Mouse (Mus musculus) CH12.LX (cell line): Measurements from ENCODE around the gene Fuk. TPM values are rescaled to one million over a fixed set of nuclear protein-coding genes. Genes with fewer than 3 reads are reported as not detected.
"Not testable (repeated sequence)": the region's sequence is repeated elsewhere in the genome, so short reads cannot be mapped to it uniquely, and the experiment has no call there.

Experiments
- DNase-seq: peaks from one replicate; pipeline ENCODE4 v3.0.0-alpha.2; 2013; ENCODE audit errors: extremely low read depth
- H3K27ac ChIP-seq: 2 replicates; pipeline ENCODE4 v1.5.1; 2012; ENCODE audit warnings: low read depth, mild to moderate bottlenecking, control low read depth, moderate library complexity; ENCODE audit not compliant: insufficient read depth
- H3K27me3 ChIP-seq: replicated peaks from 2 replicates; pipeline ENCODE3; 2012; ENCODE audit warnings: inconsistent platforms
- H3K36me3 ChIP-seq, 2 experiments: replicated peaks in 1 of 2; 2 replicates each; pipeline versions ENCODE3 to v1.6.1; 2012; ENCODE audit warnings: inconsistent platforms in 1 of 2, low read length in 1 of 2, mild to moderate bottlenecking in 1 of 2, mixed read lengths in 1 of 2, moderate library complexity in 1 of 2; ENCODE audit not compliant: control insufficient read depth in 1 of 2, insufficient read depth in 1 of 2
- H3K4me1 ChIP-seq, 2 experiments: 2 replicates each; pipeline ENCODE4 v1.6.1; 2012; ENCODE audit warnings: inconsistent platforms in 1 of 2, moderate library complexity in 1 of 2; ENCODE audit not compliant: insufficient read depth in 2 of 2, control insufficient read depth in 1 of 2
- H3K4me2 ChIP-seq: 2 replicates; pipeline ENCODE4 v1.6.1; 2012; ENCODE audit warnings: low read depth, mild to moderate bottlenecking, control low read depth; ENCODE audit not compliant: poor library complexity, insufficient read depth, severe bottlenecking
- H3K4me3 ChIP-seq, 3 experiments: fragments of 150-350 bp in 1 of 3; sonication (generic) in 1 of 3; replicated peaks in 1 of 3; 2 replicates each; pipeline versions ENCODE3 to v1.5.1; 2011 to 2012; ENCODE audit warnings: low read depth in 2 of 3, low read length in 2 of 3, mild to moderate bottlenecking in 2 of 3, moderate library complexity in 2 of 3, control low read depth in 1 of 3, improper control_type of control experiment in 1 of 3, inconsistent platforms in 1 of 3, mixed read lengths in 1 of 3; ENCODE audit not compliant: poor library complexity in 1 of 3
- H3K79me2 ChIP-seq: replicated peaks from 2 replicates; pipeline ENCODE4 v1.6.1; 2012; ENCODE audit warnings: mild to moderate bottlenecking, moderate library complexity; ENCODE audit not compliant: control insufficient read depth, poor library complexity, insufficient read depth, severe bottlenecking; ENCODE audit errors: extremely low read depth
- H3K9ac ChIP-seq: 2 replicates; pipeline ENCODE4 v1.6.1; 2012; ENCODE audit warnings: low read depth, mild to moderate bottlenecking, control low read depth, moderate library complexity; ENCODE audit not compliant: insufficient read depth
- H3K9me3 ChIP-seq: replicated peaks from 2 replicates; pipeline ENCODE3; 2012; ENCODE audit warnings: low read length, inconsistent platforms, mixed read lengths
- BHLHE40 ChIP-seq: IDR thresholded peaks from 2 replicates; pipeline ENCODE4 v1.6.1; 2011; ENCODE audit warnings: mild to moderate bottlenecking, low read depth, low read length, improper control_type of control experiment
- CHD1 ChIP-seq: IDR thresholded peaks from 2 replicates; pipeline ENCODE4 v1.6.1; 2012; ENCODE audit warnings: low read depth, low read length, improper control_type of control experiment, inconsistent platforms
- CHD2 ChIP-seq: IDR thresholded peaks from 2 replicates; pipeline ENCODE4 v1.6.1; 2011; ENCODE audit warnings: low read length, improper control_type of control experiment
- CTCF ChIP-seq, 2 experiments: IDR thresholded peaks in 1 of 2; conservative IDR thresholded peaks in 1 of 2; 2 replicates each; pipeline ENCODE4 v1.5.1; 2011 to 2012; ENCODE audit warnings: low read depth in 2 of 2, low read length in 2 of 2, improper control_type of control experiment in 1 of 2, inconsistent platforms in 1 of 2, mild to moderate bottlenecking in 1 of 2, moderate library complexity in 1 of 2
- E2F4 ChIP-seq: IDR thresholded peaks from 2 replicates; pipeline ENCODE4 v1.6.1; 2011; ENCODE audit warnings: low read depth, low read length, improper control_type of control experiment; ENCODE audit not compliant: insufficient replicate concordance
- EP300 ChIP-seq: IDR thresholded peaks from 2 replicates; pipeline ENCODE4 v1.6.1; 2011; ENCODE audit warnings: low read length, improper control_type of control experiment
- ETS1 ChIP-seq: conservative IDR thresholded peaks from 2 replicates; pipeline ENCODE4 v1.6.1; 2012; ENCODE audit warnings: low read depth, mild to moderate bottlenecking, inconsistent platforms, low read length, improper control_type of control experiment, moderate library complexity
- GABPA ChIP-seq: IDR thresholded peaks from 2 replicates; pipeline ENCODE4 v1.6.1; 2012; ENCODE audit warnings: low read depth, low read length, improper control_type of control experiment, inconsistent platforms; ENCODE audit not compliant: insufficient replicate concordance
- HCFC1 ChIP-seq: IDR thresholded peaks from 2 replicates; pipeline ENCODE4 v1.6.1; 2012; ENCODE audit warnings: low read depth, mild to moderate bottlenecking, inconsistent platforms, low read length, improper control_type of control experiment
- IRF4 ChIP-seq: IDR thresholded peaks from 2 replicates; pipeline ENCODE4 v1.6.1; 2014; ENCODE audit warnings: low read depth, mild to moderate bottlenecking, inconsistent platforms, low read length, improper control_type of control experiment
- JUN ChIP-seq: IDR thresholded peaks from 2 replicates; pipeline ENCODE4 v1.6.1; 2011; ENCODE audit warnings: low read depth, mild to moderate bottlenecking, low read length, improper control_type of control experiment, moderate library complexity; ENCODE audit not compliant: insufficient read depth
- KAT2A ChIP-seq: IDR thresholded peaks from 2 replicates; pipeline ENCODE4 v1.6.1; 2012; ENCODE audit warnings: low read length, improper control_type of control experiment, inconsistent platforms; ENCODE audit not compliant: insufficient replicate concordance
- MAFK ChIP-seq: IDR thresholded peaks from 2 replicates; pipeline ENCODE4 v1.6.1; 2011; ENCODE audit warnings: low read length, improper control_type of control experiment; ENCODE audit not compliant: insufficient replicate concordance
- MAX ChIP-seq: IDR thresholded peaks from 2 replicates; pipeline ENCODE4 v1.6.1; 2011; ENCODE audit warnings: low read length, improper control_type of control experiment
- MAZ ChIP-seq: IDR thresholded peaks from 2 replicates; pipeline ENCODE4 v1.6.1; 2012; ENCODE audit warnings: low read depth, mild to moderate bottlenecking, inconsistent platforms, low read length, improper control_type of control experiment, moderate library complexity
- MEF2A ChIP-seq: IDR thresholded peaks from 2 replicates; pipeline ENCODE4 v1.6.1; 2014; ENCODE audit warnings: low read depth, mild to moderate bottlenecking, inconsistent platforms, low read length, improper control_type of control experiment, borderline replicate concordance
- MXI1 ChIP-seq: IDR thresholded peaks from 2 replicates; pipeline ENCODE4 v1.6.1; 2011; ENCODE audit warnings: mild to moderate bottlenecking, low read depth, low read length, improper control_type of control experiment
- MYC ChIP-seq: IDR thresholded peaks from 2 replicates; pipeline ENCODE4 v1.6.1; 2011; ENCODE audit warnings: low read depth, mild to moderate bottlenecking, improper control_type of control experiment, low read length
- NELFE ChIP-seq: IDR thresholded peaks from 2 replicates; pipeline ENCODE4 v1.6.1; 2011; ENCODE audit warnings: low read depth, low read length, improper control_type of control experiment
- NRF1 ChIP-seq: IDR thresholded peaks from 2 replicates; pipeline ENCODE4 v1.6.1; 2014; ENCODE audit warnings: low read depth, mild to moderate bottlenecking, inconsistent platforms, low read length, improper control_type of control experiment, moderate library complexity
- POLR2A ChIP-seq: IDR thresholded peaks from 2 replicates; pipeline ENCODE4 v1.6.1; 2011; ENCODE audit warnings: low read depth, mild to moderate bottlenecking, improper control_type of control experiment, low read length
- POLR2AphosphoS2 ChIP-seq: IDR thresholded peaks from 2 replicates; pipeline ENCODE4 v1.6.1; 2011; ENCODE audit warnings: low read depth, low read length, improper control_type of control experiment
- RAD21 ChIP-seq: IDR thresholded peaks from 2 replicates; pipeline ENCODE4 v1.6.1; 2011; ENCODE audit warnings: low read depth, mild to moderate bottlenecking, low read length, improper control_type of control experiment, moderate library complexity
- RCOR1 ChIP-seq: conservative IDR thresholded peaks from 2 replicates; pipeline ENCODE4 v1.6.1; 2012; ENCODE audit warnings: low read depth, mild to moderate bottlenecking, inconsistent platforms, low read length, improper control_type of control experiment
- SIN3A ChIP-seq: IDR thresholded peaks from 2 replicates; pipeline ENCODE4 v1.6.1; 2012; ENCODE audit warnings: low read length, improper control_type of control experiment, inconsistent platforms
- TBP ChIP-seq: conservative IDR thresholded peaks from 2 replicates; pipeline ENCODE4 v1.6.1; 2011; ENCODE audit warnings: low read depth, low read length, improper control_type of control experiment
- TCF12 ChIP-seq: IDR thresholded peaks from 2 replicates; pipeline ENCODE4 v1.6.1; 2014; ENCODE audit warnings: low read depth, mild to moderate bottlenecking, inconsistent platforms, low read length, improper control_type of control experiment
- USF1 ChIP-seq: IDR thresholded peaks from 2 replicates; pipeline ENCODE4 v1.6.1; 2014; ENCODE audit warnings: low read depth, mild to moderate bottlenecking, inconsistent platforms, low read length, improper control_type of control experiment
- ZC3H11A ChIP-seq: IDR thresholded peaks from 2 replicates; pipeline ENCODE4 v1.6.1; 2012; ENCODE audit warnings: low read depth, mild to moderate bottlenecking, inconsistent platforms, low read length, improper control_type of control experiment
- ZNF384 ChIP-seq: IDR thresholded peaks from 2 replicates; pipeline ENCODE4 v1.6.1; 2012; ENCODE audit warnings: low read depth, low read length, improper control_type of control experiment, inconsistent platforms
- dilution Hi-C: fragments of 300-500 bp; cut with MboI; formaldehyde crosslinking; loops from 2 replicates; pipeline ENCODE4 v1.14.3; 2020; ENCODE audit warnings: low sequenced_read_pairs; ENCODE audit not compliant: extremely low pct_unique_long_range_greater_than_20kb, extremely low pct_ligation_motif_present
- in situ Hi-C: fragments of 300-500 bp; cut with MboI; formaldehyde crosslinking; loops from 3 replicates; pipeline ENCODE4 v1.14.3; 2019; ENCODE audit warnings: low sequenced_read_pairs, low pct_ligation_motif_present, low pct_unique_long_range_greater_than_20kb, mixed read lengths
- polyA plus RNA-seq: library from polyadenylated mRNA; unstranded; fragments of >175 nt; gene quantifications from 2 replicates; pipeline ENCODE4 v1.2.1, GENCODE M21; 2012; ENCODE audit warnings: low read depth; ENCODE audit not compliant: insufficient read length
- total RNA-seq, 2 experiments: library from RNA; depleted of rRNA; stranded (reverse); fragments of 300-350 nt in 1 of 2; fragments of >200 nt in 1 of 2; gene quantifications; 2 replicates each; pipeline ENCODE4 v1.2.3; 2012 to 2014

Fuk gene
- total and polyA plus RNA-seq, 3 experiments = 6.4 to 14.4 (median 6.8) TPM

- in situ Hi-C loops, DNase-seq, dilution Hi-C loops, H3K27me3 ChIP-seq, H3K9me3 ChIP-seq: not testable (repeated sequence)
- Histone ChIP-seq H3K9ac (peak overlapping the region; percentile 86), H3K27ac (peak overlapping the region; percentile 98), H3K4me2 (peak overlapping the region; percentile 98), H3K36me3 (peaks cover 11 to 36% of the 10 kb centered on the region in 2 experiments), H3K4me1 (peaks cover 25 to 70% of the 10 kb centered on the region in 2 experiments), H3K4me3 (peak overlapping the region in 2 of 3 experiments; percentile 13 to 31), H3K79me2 (peaks cover 57% of the 10 kb centered on the region)
- TF ChIP-seq ZNF384 = peak; percentile 90
These were observed 27.4 kb upstream of the Fuk start for GRCm38 (mm10) chr8:110929672-110930071.

DNA sequence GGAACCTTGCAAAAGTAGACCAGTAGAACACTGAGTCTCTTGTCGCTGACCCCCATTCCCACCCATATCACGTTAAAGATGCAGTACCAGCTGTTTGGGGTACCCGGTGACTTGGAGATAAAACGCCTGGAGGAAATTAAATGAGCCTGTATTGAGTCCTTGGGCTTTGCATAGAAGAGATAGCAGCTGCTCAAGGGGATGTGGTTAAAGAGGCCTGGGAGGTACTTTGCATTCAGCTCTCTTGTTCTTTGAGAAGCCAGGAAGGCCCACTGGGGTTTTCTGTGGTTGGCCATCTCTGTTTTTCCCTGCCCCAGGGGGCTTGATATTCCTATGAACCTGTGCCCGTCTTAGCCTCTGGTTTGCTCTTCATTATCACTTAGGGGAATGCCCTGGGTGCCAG lies 26.8 kb upstream of the Fuk start:
- Histone ChIP-seq H3K4me1 (peaks cover 30 to 77% of the 10 kb centered on the region in 2 experiments), H3K27ac (peak overlapping the region; percentile 98), H3K9me3 (no peaks in the 10 kb centered on the region), H3K27me3 (no peaks in the 10 kb centered on the region), H3K4me3 (no peak overlapping the region), H3K4me2 (peak overlapping the region; percentile 98), H3K9ac (peak overlapping the region; percentile 86), H3K36me3 (peaks cover 7 to 36% of the 10 kb centered on the region in 2 experiments), H3K79me2 (peaks cover 59% of the 10 kb centered on the region)
- DNase-seq = peak; percentile 96
- in situ Hi-C loops (no loop called here), dilution Hi-C loops (no loop called here)
- TF ChIP-seq EP300 = peak; percentile 95
- TF ChIP-seq CHD1 = no peak
- no peak for TF ChIP-seq NELFE
- peak; percentile 97 for TF ChIP-seq MEF2A
- 0 out of 2 replicates have a peak, but pooled peaks have one; percentile 79 for TF ChIP-seq KAT2A
- peak; percentile 84 for TF ChIP-seq BHLHE40
- peak; percentile 46 for TF ChIP-seq HCFC1
- TF ChIP-seq CTCF (conservative IDR thresholded peaks at IDR 0.05 in 1 of 2, IDR thresholded peaks at IDR 0.05 in 1 of 2; ENCODE audit: low read depth in 2 of 2, low read length in 2 of 2) = no peak
- TF ChIP-seq USF1 = no peak
- peak; percentile 97 for TF ChIP-seq ETS1
- no peak for TF ChIP-seq NRF1
- TF ChIP-seq TCF12 = peak; percentile 96
- no peak for TF ChIP-seq JUN
- TF ChIP-seq ZC3H11A = no peak
- no peak for TF ChIP-seq MAX
- TF ChIP-seq E2F4 = no peak
- TF ChIP-seq IRF4 = peak; percentile 93
- no peak for TF ChIP-seq MYC
- peak; percentile 78; the same call in 1 of the 2 replicates for TF ChIP-seq ZNF384
- TF ChIP-seq TBP = 0 out of 2 replicates have a peak, but pooled peaks have one; percentile 32
- TF ChIP-seq MAZ = peak; percentile 85; the same call in 1 of the 2 replicates
- TF ChIP-seq SIN3A = peak; percentile 26; the same call in 1 of the 2 replicates
- no peak for TF ChIP-seq GABPA
- 0 out of 2 replicates have a peak, but pooled peaks have one; percentile 51 for TF ChIP-seq RCOR1
- TF ChIP-seq CHD2 = peak; percentile 90
- TF ChIP-seq POLR2A = no peak
- TF ChIP-seq RAD21 = no peak; the same call in none of the 2 replicates
- TF ChIP-seq MAFK = peak; percentile 70; the same call in 1 of the 2 replicates
- no peak for TF ChIP-seq MXI1
- no peak for TF ChIP-seq POLR2AphosphoS2
